Mouse (Mus musculus) thymus, adult 2 months (tissue): ENCODE data around the gene Plxnd1. TPM values are rescaled to one million over a fixed set of nuclear protein-coding genes. Genes with fewer than 3 reads are reported as not detected.

ENCODE experiments used
- DNase-seq: peaks from one replicate; pipeline ENCODE4 v3.0.0; 2021
- H3K27ac ChIP-seq: fragments of 200-500 bp; 2 replicates; pipeline ENCODE4 v1.5.1; 2012; ENCODE audit warnings: low read length, control low read depth; ENCODE audit not compliant: control insufficient read depth, insufficient read depth
- H3K27me3 ChIP-seq: fragments of 200-500 bp; 2 replicates; pipeline ENCODE4 v1.6.1; 2012; ENCODE audit warnings: mild to moderate bottlenecking, low read length, moderate library complexity, mixed read lengths; ENCODE audit not compliant: control insufficient read depth, insufficient read depth
- H3K36me3 ChIP-seq: fragments of 200-500 bp; 2 replicates; pipeline ENCODE4 v1.6.1; 2012; ENCODE audit warnings: mild to moderate bottlenecking, low read length, moderate library complexity; ENCODE audit not compliant: control insufficient read depth, insufficient read depth
- H3K4me1 ChIP-seq: fragments of 200-500 bp; replicated peaks from 2 replicates; pipeline ENCODE4 v1.6.1; 2012; ENCODE audit warnings: low read length; ENCODE audit not compliant: control insufficient read depth, insufficient read depth
- H3K4me3 ChIP-seq: fragments of 200-500 bp; 2 replicates; pipeline ENCODE4 v1.5.1; 2012; ENCODE audit warnings: mild to moderate bottlenecking, low read length, control low read depth, moderate library complexity; ENCODE audit not compliant: control insufficient read depth, insufficient read depth
- CTCF ChIP-seq: fragments of 200-500 bp; IDR thresholded peaks from 2 replicates; pipeline ENCODE4 v1.5.1; 2012; ENCODE audit warnings: mild to moderate bottlenecking, control low read depth, low read length, moderate library complexity, borderline replicate concordance; ENCODE audit not compliant: control insufficient read depth, poor library complexity, insufficient read depth; ENCODE audit errors: extremely low read depth
- POLR2A ChIP-seq: fragments of 200-500 bp; IDR thresholded peaks from 2 replicates; pipeline ENCODE4 v1.6.1; 2012; ENCODE audit warnings: mild to moderate bottlenecking, low read length, control low read depth, moderate library complexity; ENCODE audit not compliant: control insufficient read depth, poor library complexity, insufficient read depth; ENCODE audit errors: extremely low read depth
- WGBS: fragments of 180-500 bp; shearing (Covaris S2); methylation state at CpG from one replicate; pipeline ENCODE4 v1.1.7; 2018; 5-methylcytosine and 5-hydroxymethylcytosine counted together
- polyA plus RNA-seq: library from polyadenylated mRNA; depleted of rRNA; stranded (reverse); fragments of >200 nt; gene quantifications from 2 replicates; pipeline ENCODE4 v1.2.3, GENCODE M21; 2012

The Plxnd1 gene
- polyA plus RNA-seq, 1 experiment = 466 TPM

DNA sequence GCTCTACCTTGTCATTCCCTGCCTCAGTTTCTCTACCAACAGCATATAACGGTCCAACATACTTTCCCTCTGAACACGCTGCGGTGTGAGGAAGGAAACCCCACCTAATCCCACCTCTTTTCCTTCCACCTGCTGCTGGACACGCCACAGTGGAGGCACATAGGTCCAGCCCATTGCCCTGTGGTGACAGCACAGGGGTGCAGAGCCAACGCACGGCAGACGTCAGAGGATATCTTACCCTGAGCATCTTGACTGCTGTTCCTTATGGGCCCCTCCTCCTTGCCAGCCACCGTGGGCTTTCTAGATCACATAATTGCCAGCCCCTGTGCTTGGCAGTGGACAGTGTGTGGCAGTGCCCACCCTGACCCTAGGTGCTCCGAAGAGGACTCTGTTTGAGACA, 4.3 kb downstream of the Plxnd1 start:
- TF ChIP-seq CTCF (no peak), POLR2A (no peak)
- Histone ChIP-seq H3K27ac (peak overlapping the region; percentile 99), H3K4me3 (peak overlapping the region; percentile 62), H3K27me3 (no peaks in the 10 kb centered on the region), H3K36me3 (no peaks in the 10 kb centered on the region), H3K4me1 (peaks cover 77% of the 10 kb centered on the region)
- DNase-seq = peak; percentile 31
- 76% methylated on average over 9 of the region's 9 CpGs for WGBS

DNA sequence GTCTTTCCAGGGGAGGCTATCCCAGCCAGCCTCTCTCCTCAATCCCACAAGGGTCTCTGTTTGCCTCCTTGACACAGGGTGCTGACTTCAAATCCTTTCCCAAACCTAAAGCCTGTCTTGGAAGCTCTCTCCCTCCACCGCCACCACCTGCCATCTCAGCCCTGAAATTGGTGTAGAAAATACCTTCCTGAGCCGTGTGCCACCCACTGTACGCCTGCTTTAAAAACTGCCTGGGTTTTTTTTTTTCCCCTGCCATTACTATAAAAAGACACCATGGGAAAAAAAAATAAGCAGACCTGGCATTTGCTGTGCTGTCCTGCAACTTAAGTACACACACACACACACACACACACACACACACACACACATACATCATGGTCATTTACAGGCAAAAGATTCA, 4.7 kb downstream of the Plxnd1 start:
- H3K27ac ChIP-seq = peak overlapping the region; percentile 99
- 21% methylated on average over 3 of the region's 3 CpGs for WGBS
- peak overlapping the region; percentile 62 for H3K4me3 ChIP-seq
- TF ChIP-seq POLR2A (no peak), CTCF (no peak)
- DNase-seq = no peak
- H3K4me1 ChIP-seq = peaks cover 80% of the 10 kb centered on the region
- H3K36me3 ChIP-seq = no peaks in the 10 kb centered on the region
- H3K27me3 ChIP-seq = no peaks in the 10 kb centered on the region

DNA sequence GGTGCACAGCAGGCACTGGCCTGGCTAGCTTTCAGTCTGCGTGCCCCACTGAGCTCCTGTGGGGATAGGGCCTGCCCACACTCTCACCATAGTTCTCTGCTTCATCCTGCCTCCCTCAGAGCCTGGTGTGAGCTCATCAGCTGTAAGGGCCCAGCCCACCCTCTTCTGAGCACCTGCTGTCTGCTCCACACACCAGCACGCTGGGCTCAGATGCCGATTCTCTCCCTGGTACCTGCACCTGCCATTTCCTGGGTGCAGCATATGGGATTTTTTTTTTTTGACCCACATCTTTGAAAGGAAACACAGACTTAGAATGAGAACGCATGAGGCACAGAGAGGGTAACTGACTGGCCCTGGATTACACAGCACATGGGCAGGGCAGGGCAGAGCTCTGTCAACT, 5.2 kb downstream of the Plxnd1 start:
- WGBS = 6% methylated on average over 4 of the region's 4 CpGs
- TF ChIP-seq POLR2A (peak; percentile 49; the same call in 1 of the 2 replicates), CTCF (peak; percentile 20; the same call in 1 of the 2 replicates)
- peaks cover 85% of the 10 kb centered on the region for H3K4me1 ChIP-seq
- no peaks in the 10 kb centered on the region for H3K36me3 ChIP-seq
- DNase-seq = peak; percentile 84
- no peaks in the 10 kb centered on the region for H3K27me3 ChIP-seq
- peak overlapping the region; percentile 99 for H3K27ac ChIP-seq
- H3K4me3 ChIP-seq = peak overlapping the region; percentile 37

DNA sequence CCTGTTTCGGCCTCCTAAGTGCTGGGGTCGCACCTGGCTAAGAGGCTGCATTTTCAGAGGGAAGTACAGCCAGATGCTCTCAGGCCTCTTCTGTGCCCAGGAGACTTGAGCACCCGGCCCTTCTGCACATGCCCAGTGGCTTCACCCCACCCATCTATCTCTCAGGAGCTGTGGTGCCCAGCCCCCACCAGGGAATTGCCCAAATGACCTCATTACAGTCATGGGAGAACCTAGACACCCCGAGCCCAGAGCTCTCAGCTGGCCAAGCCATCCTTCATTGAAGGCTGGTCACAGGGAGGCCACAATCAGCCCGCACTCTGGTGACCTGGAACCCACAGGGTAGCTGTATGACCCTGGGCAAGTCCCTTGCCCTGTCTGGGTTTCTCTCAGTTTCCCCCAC, 5.8 kb downstream of the Plxnd1 start:
- TF ChIP-seq POLR2A (no peak), CTCF (no peak)
- peak overlapping the region; percentile 92 for H3K27ac ChIP-seq
- peak; percentile 48 for DNase-seq
- WGBS = 64% methylated on average over 5 of the region's 5 CpGs
- peaks cover 86% of the 10 kb centered on the region for H3K4me1 ChIP-seq
- H3K4me3 ChIP-seq = peak overlapping the region; percentile 31
- no peaks in the 10 kb centered on the region for H3K36me3 ChIP-seq
- no peaks in the 10 kb centered on the region for H3K27me3 ChIP-seq

DNA sequence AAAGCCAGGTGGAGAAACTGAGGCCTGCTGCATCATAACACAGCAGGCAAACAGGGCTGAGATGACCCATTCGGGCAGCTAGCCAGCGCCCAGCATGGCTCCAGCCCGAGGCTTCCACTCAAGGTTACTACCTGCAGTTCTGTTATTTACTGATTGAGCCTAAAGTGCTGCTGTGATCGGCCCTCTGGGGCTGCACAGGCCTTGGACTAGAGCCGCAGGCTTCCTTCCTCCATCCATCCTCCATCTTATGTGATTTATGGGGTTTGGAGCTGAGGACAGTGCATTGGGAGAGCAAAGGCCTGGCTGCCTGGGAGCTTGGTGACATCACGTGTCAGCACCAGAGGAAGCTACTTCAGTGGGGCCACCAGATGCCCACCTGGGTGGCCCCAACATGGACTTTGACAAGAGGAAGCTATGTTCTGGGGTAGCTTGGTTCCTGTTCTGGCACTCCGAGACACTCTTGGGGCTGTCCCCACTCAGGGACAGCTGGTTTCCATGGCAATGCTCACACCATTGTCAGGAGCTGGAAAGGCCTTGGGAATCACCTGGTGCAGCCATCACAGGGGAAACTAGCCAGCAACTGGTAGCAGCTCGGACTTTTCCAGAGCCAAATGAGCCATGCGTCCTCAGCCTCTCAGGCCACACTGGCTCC, 7.6 kb downstream of the Plxnd1 start:
- WGBS = 83% methylated on average over 9 of the region's 9 CpGs
- no peak for DNase-seq
- TF ChIP-seq POLR2A (no peak), CTCF (no peak)
- peak overlapping the region; percentile 19; the same call in 1 of the 2 replicates for H3K27ac ChIP-seq
- no peak overlapping the region for H3K4me3 ChIP-seq
- no peaks in the 10 kb centered on the region for H3K27me3 ChIP-seq
- no peaks in the 10 kb centered on the region for H3K36me3 ChIP-seq
- peaks cover 80% of the 10 kb centered on the region for H3K4me1 ChIP-seq

DNA sequence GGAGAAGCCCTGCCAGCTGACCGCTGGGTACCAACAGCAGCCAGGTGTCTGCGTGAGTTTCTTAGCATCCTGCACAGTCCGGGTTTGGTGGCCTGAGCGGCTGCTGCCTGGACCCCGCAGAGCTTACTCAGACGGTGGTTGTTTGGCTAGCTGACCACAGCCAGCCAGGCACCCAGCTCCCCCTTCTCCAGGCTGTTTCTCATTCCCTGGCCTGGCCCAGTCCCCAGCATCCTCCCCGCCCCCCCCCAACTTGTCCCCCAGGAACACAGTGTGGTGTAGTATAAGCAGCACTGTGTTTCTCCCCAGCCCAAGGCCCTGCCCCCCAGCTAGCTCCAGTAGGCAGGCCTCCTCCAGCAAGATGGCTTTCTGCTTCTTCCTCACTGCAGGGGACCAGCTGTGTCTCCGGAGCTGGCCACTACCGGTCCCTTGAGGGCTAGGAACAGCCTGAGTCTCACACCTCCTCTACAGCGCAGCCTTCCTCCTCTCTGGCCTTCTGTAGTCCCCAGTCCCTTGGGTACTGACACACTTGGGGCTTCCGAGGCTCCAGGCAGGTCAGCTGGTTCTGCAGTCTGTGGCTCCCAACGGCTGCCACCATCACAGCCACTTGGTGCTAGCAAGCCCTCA, 8.2 kb downstream of the Plxnd1 start:
- H3K27ac ChIP-seq = peak overlapping the region; percentile 19; the same call in 1 of the 2 replicates
- H3K4me1 ChIP-seq = peaks cover 75% of the 10 kb centered on the region
- TF ChIP-seq CTCF = no peak
- no peak for TF ChIP-seq POLR2A

DNA sequence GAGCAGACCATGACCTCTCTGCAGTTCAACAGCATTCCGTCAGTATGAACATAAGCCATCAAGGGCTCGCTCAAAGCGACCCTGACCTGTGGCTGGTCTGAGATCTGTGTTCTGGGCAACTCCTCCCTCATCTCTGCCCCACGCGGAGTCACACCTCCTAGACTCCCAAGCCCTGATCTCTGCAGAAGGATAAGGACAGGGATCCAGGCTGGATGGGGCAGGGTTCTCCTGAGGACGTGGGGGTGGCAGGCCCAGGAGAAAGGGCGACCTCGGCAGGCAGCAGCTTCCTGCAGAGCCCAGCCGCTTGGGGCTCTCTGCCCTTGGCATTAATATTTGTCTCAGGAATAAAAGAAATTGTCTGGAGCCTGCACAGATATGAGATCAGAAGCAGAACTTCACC, 9.2 kb downstream of the Plxnd1 start:
- no peak for DNase-seq
- Histone ChIP-seq H3K27me3 (no peaks in the 10 kb centered on the region), H3K4me1 (peaks cover 66% of the 10 kb centered on the region), H3K4me3 (no peak overlapping the region), H3K36me3 (no peaks in the 10 kb centered on the region), H3K27ac (peak overlapping the region; percentile 23; the same call in 1 of the 2 replicates)
- TF ChIP-seq POLR2A (no peak), CTCF (no peak)
- WGBS = 91% methylated on average over 9 of the region's 9 CpGs

More for the DNA sequence above, 8.2 kb downstream of the Plxnd1 start:
- Histone ChIP-seq H3K27me3 (no peaks in the 10 kb centered on the region), H3K36me3 (no peaks in the 10 kb centered on the region), H3K4me3 (no peak overlapping the region)
- WGBS = 75% methylated on average over 12 of the region's 12 CpGs
- no peak for DNase-seq
